Mouse (Mus musculus) limb, embryonic 13.5 days (tissue): ENCODE measurements around the gene Fem1a. TPM values are rescaled to one million over a fixed set of nuclear protein-coding genes. Genes with fewer than 3 reads are reported as not detected.
"Not testable (repeated sequence)": the region's sequence is repeated elsewhere in the genome, so short reads cannot be mapped to it uniquely, and the experiment has no call there.

Experiments
- ATAC-seq: fragments of 200-750 bp; cut with Nextera tagmentation; 2 replicates; pipeline ENCODE4 v1.8.0; 2017; ENCODE audit warnings: low read depth, moderate number of reproducible peaks, moderate TSS enrichment; ENCODE audit not compliant: low FRiP score
- H3K27ac ChIP-seq: fragments of 300-500 bp; sonication (generic); 2 replicates; pipeline ENCODE4 v1.5.1; 2015; ENCODE audit warnings: inconsistent platforms, mild to moderate bottlenecking, moderate library complexity
- H3K27me3 ChIP-seq: fragments of 300-500 bp; sonication (generic); 2 replicates; pipeline ENCODE4 v1.6.1; 2015; ENCODE audit warnings: mild to moderate bottlenecking, inconsistent platforms
- H3K36me3 ChIP-seq: fragments of 300-500 bp; sonication (generic); 2 replicates; pipeline ENCODE4 v1.6.1; 2015; ENCODE audit warnings: inconsistent platforms, mild to moderate bottlenecking, moderate library complexity
- H3K4me1 ChIP-seq: fragments of 300-500 bp; sonication (generic); 2 replicates; pipeline ENCODE4 v1.6.1; 2015; ENCODE audit warnings: inconsistent platforms
- H3K4me2 ChIP-seq: fragments of 300-500 bp; sonication (generic); replicated peaks from 2 replicates; pipeline ENCODE4 v1.6.1; 2015; ENCODE audit warnings: inconsistent platforms, mild to moderate bottlenecking, moderate library complexity
- H3K4me3 ChIP-seq: fragments of 300-500 bp; sonication (generic); 2 replicates; pipeline ENCODE4 v1.5.1; 2015; ENCODE audit warnings: moderate library complexity, mild to moderate bottlenecking, inconsistent platforms
- H3K9ac ChIP-seq: fragments of 300-500 bp; sonication (generic); 2 replicates; pipeline ENCODE4 v1.6.1; 2015; ENCODE audit warnings: mild to moderate bottlenecking, inconsistent platforms
- H3K9me3 ChIP-seq: fragments of 300-500 bp; sonication (generic); 2 replicates; pipeline ENCODE4 v1.6.1; 2016; ENCODE audit warnings: inconsistent platforms
- WGBS: fragments of 180-500 bp; shearing (Covaris S2); methylation state at CpG from one replicate; pipeline ENCODE4 v1.1.7; 2015; 5-methylcytosine and 5-hydroxymethylcytosine counted together
- polyA plus RNA-seq: library from polyadenylated mRNA; unstranded; fragments of >200 nt; fragmentation: Nextera tagmentation; extraction: Ambion mirVana; gene quantifications from 2 replicates; pipeline ENCODE4 v1.2.1, GENCODE M21; 2015

The Fem1a gene
- polyA plus RNA-seq, 1 experiment from 2014 or later, result 13.7 TPM

DNA sequence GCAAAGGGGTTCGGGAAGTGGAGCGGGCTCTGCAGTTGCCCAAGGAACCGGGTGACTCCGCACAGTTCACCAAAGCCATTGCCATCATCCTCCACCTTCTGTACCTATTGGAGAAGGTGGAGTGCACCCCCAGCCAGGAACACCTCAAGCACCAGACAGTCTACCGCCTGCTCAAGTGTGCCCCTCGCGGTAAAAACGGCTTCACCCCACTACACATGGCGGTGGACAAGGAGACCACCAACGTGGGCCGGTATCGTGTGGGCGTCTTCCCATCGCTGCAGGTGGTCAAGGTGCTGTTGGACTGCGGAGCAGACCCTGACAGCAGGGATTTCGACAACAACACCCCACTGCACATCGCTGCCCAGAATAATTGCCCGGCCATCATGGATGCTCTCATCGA is 1.7 kb downstream of the Fem1a start:
- H3K4me1 ChIP-seq, result peaks cover 50% of the 10 kb centered on the region
- not testable (repeated sequence) for H3K27me3 ChIP-seq, H3K9ac ChIP-seq, H3K9me3 ChIP-seq, ATAC-seq, H3K27ac ChIP-seq
- peaks cover 53% of the 10 kb centered on the region for H3K36me3 ChIP-seq
- peak overlapping the region; percentile 98; the same call in 1 of the 2 replicates for H3K4me2 ChIP-seq
- H3K4me3 ChIP-seq, result 0 out of 2 replicates have a peak overlapping the region, but pooled peaks have one; percentile 5
- 94% methylated on average over 19 of the region's 19 CpGs for WGBS

DNA sequence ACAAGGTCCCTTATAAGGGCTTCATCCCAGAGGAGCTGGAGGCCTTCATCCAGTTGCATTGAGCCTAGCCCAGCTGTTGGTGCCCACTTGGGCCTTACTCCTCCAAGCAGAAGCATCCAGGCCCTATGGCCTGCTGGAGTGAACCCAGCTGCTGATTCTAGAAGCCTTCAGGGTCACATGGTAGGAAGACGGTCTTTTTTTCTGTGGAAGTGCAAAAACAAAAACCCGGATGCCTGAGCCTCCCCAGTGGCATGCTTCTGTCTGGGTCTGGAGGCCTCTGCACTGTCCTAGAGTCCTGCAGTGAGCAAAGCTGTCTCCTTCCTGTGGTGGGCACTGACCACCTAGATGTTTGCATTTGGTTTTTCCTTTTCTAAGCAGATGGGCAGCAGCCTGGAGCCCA is 2.2 kb downstream of the Fem1a start:
- H3K36me3 ChIP-seq, result peaks cover 53% of the 10 kb centered on the region
- H3K27me3 ChIP-seq, H3K9me3 ChIP-seq, ATAC-seq, H3K27ac ChIP-seq: not testable (repeated sequence)
- peaks cover 50% of the 10 kb centered on the region for H3K4me1 ChIP-seq
- peak overlapping the region; percentile 21; the same call in 1 of the 2 replicates for H3K4me2 ChIP-seq
- H3K4me3 ChIP-seq, result 0 out of 2 replicates have a peak overlapping the region, but pooled peaks have one; percentile 5
- WGBS, result 84% methylated on average over 2 of the region's 2 CpGs
- H3K9ac ChIP-seq, result peak overlapping the region; percentile 61

DNA sequence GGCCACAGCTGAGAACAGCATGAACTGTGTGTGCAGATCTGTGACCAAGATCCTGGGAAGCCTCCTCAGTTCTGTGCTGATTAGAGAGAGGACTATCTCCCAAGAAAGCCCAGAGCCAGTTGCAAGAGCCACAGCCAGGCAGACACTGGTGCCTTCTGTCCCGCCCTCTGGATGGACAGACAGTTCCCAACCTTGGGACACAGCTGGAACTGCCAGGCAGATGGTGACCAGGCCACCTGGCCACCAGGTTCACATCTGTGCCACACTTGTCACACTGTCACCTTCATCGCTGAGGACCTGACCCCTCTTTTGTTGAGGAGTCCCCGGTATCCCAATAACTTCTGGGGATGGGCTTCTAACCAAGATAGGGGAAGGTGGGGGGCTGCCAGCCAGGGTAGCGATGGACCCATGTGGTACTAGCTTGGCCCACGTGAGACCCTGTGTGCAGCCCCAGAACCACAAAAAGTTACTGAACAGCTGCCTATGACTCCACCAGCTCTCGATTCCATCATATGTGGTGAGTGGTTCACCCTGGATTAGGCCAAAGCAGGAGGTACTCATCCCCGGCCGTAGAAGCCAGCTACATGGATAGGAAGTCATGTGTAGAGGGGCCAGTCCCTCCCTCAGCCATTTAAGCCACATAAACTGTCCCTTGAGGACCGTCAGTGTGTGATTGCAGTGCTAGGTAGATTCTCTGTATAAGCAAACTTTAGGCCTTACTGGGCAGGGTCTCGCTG is 2.9 kb downstream of the Fem1a start:
- 0 out of 2 replicates have a peak overlapping the region, but pooled peaks have one; percentile 3 for H3K4me3 ChIP-seq
- WGBS, result 86% methylated on average over 10 of the region's 10 CpGs
- H3K9ac ChIP-seq, result peak overlapping the region; percentile 61
- no peak for ATAC-seq
- H3K36me3 ChIP-seq, result peaks cover 53% of the 10 kb centered on the region
- H3K27me3 ChIP-seq, result no peaks in the 10 kb centered on the region
- peak overlapping the region; percentile 25 for H3K4me2 ChIP-seq
- H3K27ac ChIP-seq, result no peak overlapping the region
- peaks cover 50% of the 10 kb centered on the region for H3K4me1 ChIP-seq
- no peaks in the 10 kb centered on the region for H3K9me3 ChIP-seq

DNA sequence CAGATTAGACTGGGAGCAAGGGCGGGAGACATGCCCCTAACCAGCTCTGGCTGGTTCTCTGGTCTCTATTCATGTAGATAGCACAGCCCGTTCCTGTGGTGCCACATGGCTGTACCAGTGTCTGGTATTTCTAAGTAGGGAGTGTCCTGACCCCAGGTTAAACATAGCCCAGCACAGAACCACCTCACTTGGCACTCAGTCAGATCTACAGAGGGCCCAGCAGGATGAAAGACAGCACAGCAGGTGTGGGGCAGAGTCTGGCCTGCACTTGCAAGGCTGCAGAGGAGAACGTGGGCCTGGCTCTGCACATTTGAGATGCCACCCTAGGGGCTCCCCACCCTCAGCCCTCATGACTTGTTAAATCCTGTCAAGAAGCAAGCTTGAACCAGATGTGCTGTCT is 4.6 kb downstream of the Fem1a start:
- H3K27ac ChIP-seq, result no peak overlapping the region
- no peak overlapping the region for H3K4me2 ChIP-seq
- 78% methylated on average over 3 of the region's 3 CpGs for WGBS
- no peaks in the 10 kb centered on the region for H3K27me3 ChIP-seq
- peaks cover 62% of the 10 kb centered on the region for H3K36me3 ChIP-seq
- no peak overlapping the region for H3K4me3 ChIP-seq
- no peak for ATAC-seq
- H3K9me3 ChIP-seq, result no peaks in the 10 kb centered on the region
- peaks cover 42% of the 10 kb centered on the region for H3K4me1 ChIP-seq
- 0 out of 2 replicates have a peak overlapping the region, but pooled peaks have one; percentile 14 for H3K9ac ChIP-seq

DNA sequence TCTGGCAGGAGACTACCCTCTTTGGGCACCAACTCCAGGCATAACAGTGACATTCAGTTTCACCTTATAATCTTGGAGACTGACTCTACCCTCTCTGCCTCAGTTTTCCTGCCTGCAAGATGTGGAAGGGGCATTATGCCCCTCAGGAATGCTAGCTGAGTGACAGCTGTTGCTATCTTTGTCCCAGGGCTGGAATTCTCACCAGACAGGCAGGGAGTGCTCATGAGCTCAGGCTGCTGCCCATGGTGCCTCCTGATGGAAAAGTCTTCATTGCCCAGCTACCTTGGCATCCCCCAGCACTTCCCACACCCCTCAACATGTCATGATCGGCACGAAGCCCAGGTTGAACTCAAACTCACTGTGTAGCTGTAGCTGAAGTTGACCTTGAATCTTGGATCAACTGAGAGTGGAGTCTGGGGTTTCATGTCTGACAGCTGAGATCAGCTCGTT is 6.1 kb downstream of the Fem1a start:
- H3K9me3 ChIP-seq, result no peaks in the 10 kb centered on the region
- H3K9ac ChIP-seq, result no peak overlapping the region; the same call in 1 of the 2 replicates
- peaks cover 62% of the 10 kb centered on the region for H3K36me3 ChIP-seq
- ATAC-seq, result no peak
- H3K4me3 ChIP-seq, result no peak overlapping the region
- H3K27ac ChIP-seq, result peak overlapping the region; percentile 6; the same call in 1 of the 2 replicates
- H3K4me2 ChIP-seq, result no peak overlapping the region
- no peaks in the 10 kb centered on the region for H3K27me3 ChIP-seq
- 89% methylated on average over 3 of the region's 3 CpGs for WGBS
- peaks cover 38% of the 10 kb centered on the region for H3K4me1 ChIP-seq

DNA sequence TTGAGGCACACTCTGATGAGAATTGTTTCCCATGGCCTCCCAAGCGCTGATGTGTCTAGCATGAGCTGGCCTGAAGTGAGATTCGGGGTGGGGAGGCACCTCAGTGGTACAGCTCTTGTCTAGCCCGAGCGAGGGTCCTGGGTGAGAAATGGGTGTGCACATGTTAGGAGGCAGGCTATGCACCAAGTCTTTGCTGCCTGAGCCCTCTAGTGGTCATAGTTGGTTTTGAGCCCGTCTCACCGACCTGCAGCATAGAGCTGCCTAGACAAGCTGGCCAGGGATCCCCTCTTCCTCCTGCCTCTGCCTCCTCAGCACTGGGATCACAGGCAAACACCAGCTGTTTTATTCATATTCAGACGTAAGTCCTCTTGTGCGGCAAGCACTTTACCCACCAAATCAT is 7.4 kb downstream of the Fem1a start:
- no peak overlapping the region for H3K4me3 ChIP-seq
- peaks cover 24% of the 10 kb centered on the region for H3K4me1 ChIP-seq
- H3K36me3 ChIP-seq, result peaks cover 51% of the 10 kb centered on the region
- WGBS, result 19% methylated on average over 8 of the region's 8 CpGs
- no peak overlapping the region for H3K4me2 ChIP-seq
- H3K27ac ChIP-seq, result no peak overlapping the region
- no peak overlapping the region for H3K9ac ChIP-seq
- ATAC-seq, result peak; percentile 66
- no peaks in the 10 kb centered on the region for H3K27me3 ChIP-seq
- H3K9me3 ChIP-seq, result no peaks in the 10 kb centered on the region

DNA sequence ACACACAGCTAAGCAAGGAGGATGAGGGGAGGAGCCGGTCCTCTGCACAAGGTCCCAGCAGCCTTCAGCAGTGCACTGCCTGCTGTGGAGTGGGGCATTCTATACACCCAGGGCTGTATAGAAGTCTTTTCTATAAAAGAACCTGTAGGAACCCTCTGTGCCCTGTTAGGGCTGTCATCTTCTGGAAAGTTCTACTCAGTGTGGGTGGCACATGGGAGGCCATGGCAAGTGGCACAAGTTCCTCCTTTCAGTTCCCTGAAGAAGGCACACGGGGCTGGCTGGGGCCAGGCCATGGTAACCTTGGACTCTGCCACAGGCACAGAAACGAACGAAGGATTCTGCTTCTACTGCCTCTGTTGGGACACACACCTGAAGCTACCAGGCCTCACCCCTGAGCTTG is 8.4 kb downstream of the Fem1a start:
- Histone ChIP-seq H3K4me3 (no peak overlapping the region), H3K4me1 (peaks cover 19% of the 10 kb centered on the region), H3K9ac (no peak overlapping the region), H3K36me3 (peaks cover 44% of the 10 kb centered on the region), H3K9me3 (no peaks in the 10 kb centered on the region), H3K27ac (no peak overlapping the region), H3K27me3 (no peaks in the 10 kb centered on the region), H3K4me2 (no peak overlapping the region)
- ATAC-seq, result no peak
- WGBS, result 88% methylated on average over 4 of the region's 4 CpGs

DNA sequence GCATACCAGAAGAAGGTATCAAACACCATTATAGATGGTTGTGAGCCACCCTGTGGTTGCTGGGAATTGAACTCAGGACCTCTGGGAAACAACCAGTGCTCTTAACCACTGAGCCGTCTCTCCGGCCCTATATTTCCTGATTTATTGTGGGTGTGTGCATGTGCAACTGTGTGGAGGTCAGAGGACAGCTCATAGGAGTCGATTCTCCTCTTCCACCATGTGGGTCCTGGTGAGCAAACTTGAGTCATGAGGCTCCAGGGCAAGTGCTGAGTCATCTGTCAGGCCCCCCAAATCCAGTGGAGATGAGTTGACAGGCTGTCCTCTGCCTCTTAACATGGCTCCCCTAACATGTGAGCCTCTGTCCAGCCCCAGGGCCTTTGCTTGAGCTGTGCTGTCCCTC is 9.3 kb downstream of the Fem1a start:
- no peak for ATAC-seq
- 86% methylated on average over 3 of the region's 3 CpGs for WGBS
- no peaks in the 10 kb centered on the region for H3K27me3 ChIP-seq
- no peak overlapping the region for H3K4me3 ChIP-seq
- H3K4me2 ChIP-seq, result no peak overlapping the region
- no peaks in the 10 kb centered on the region for H3K9me3 ChIP-seq
- peaks cover 11% of the 10 kb centered on the region for H3K4me1 ChIP-seq
- H3K27ac ChIP-seq, result no peak overlapping the region
- no peak overlapping the region for H3K9ac ChIP-seq
- H3K36me3 ChIP-seq, result peaks cover 44% of the 10 kb centered on the region

DNA sequence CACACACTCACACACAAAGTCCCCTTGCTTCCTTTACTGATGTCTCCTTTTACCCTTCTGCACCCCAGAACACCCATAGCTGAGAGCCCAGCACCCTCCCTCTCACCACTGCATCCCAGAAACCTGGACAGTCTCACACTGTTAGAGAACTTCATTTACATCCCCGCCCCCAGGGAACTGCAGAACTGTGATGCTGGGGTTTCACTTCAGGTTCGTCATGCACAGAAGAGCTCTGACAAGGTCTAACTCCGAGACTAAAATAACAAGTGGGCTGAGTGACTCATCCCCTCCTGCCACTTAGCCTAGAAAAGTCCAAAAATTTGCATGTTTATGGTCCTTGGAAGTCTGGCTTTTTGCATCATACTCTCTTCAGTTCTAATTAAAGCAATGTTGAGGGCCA is 9.7 kb downstream of the Fem1a start:
- Histone ChIP-seq H3K27me3 (no peaks in the 10 kb centered on the region), H3K36me3 (peaks cover 44% of the 10 kb centered on the region), H3K4me1 (peaks cover 8% of the 10 kb centered on the region), H3K9ac (no peak overlapping the region), H3K4me3 (no peak overlapping the region), H3K9me3 (no peaks in the 10 kb centered on the region), H3K27ac (no peak overlapping the region), H3K4me2 (no peak overlapping the region)
- 64% methylated on average over 3 of the region's 3 CpGs for WGBS
- ATAC-seq, result no peak

DNA sequence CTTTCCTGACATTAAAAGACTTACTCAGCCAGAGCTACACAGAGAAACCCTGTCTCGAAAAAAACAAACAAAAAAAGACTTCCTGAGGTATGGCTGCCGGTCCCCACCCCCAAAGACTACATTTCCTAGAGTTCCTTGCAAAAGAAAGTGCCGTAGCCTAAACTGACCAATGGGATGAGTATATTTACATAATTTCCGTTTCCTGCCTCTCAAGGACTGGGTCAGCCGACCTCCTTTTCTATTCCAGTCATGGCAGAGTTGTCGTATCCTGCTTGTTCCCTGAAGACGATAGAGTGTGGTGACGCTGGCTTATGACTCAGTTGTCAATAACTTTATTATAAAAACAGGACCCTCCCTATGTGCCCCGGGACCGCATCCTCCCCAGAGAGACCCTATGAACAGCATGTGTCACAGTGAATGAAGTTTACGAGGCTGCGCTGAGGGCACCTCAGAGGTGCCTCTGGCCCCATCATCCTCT is 12.6 kb downstream of the Fem1a start:
- peaks cover 45% of the 10 kb centered on the region for H3K36me3 ChIP-seq
- peaks cover 5% of the 10 kb centered on the region for H3K4me1 ChIP-seq
- H3K4me2 ChIP-seq, result peak overlapping the region; percentile 75
- H3K4me3 ChIP-seq, result peak overlapping the region; percentile 46
- ATAC-seq, result peak; percentile 87
- H3K9ac ChIP-seq, result peak overlapping the region; percentile 64
- H3K27me3 ChIP-seq, result no peaks in the 10 kb centered on the region
- WGBS, result 19% methylated on average over 12 of the region's 12 CpGs
- peak overlapping the region; percentile 67 for H3K27ac ChIP-seq
- no peaks in the 10 kb centered on the region for H3K9me3 ChIP-seq

DNA sequence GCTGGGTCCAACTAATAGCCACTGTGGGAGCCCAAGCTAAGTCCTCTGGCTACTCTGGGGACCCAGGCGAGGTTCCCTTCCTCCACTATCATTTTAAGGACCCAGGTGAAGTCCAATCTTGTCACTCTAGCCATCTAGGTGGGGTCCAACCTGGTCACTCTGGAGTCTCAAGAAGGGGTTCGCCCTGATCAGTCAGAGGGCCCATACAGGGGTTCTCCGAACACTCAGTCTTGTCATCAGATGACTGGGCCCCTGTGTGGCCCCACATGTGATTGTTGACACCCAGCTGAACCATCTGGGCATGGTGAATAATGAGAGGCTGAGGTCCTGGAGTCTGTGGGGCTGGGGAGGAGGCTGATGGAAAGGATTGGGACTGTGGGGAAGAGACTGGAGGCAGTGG is 13.1 kb downstream of the Fem1a start:
- 76% methylated on average over 3 of the region's 3 CpGs for WGBS
- Histone ChIP-seq H3K27me3 (no peaks in the 10 kb centered on the region), H3K4me3 (peak overlapping the region; percentile 46), H3K4me1 (peaks cover 5% of the 10 kb centered on the region), H3K27ac (peak overlapping the region; percentile 63), H3K9ac (peak overlapping the region; percentile 57), H3K9me3 (no peaks in the 10 kb centered on the region), H3K4me2 (peak overlapping the region; percentile 75), H3K36me3 (peaks cover 44% of the 10 kb centered on the region)
- ATAC-seq, result 0 out of 2 replicates have a peak, but pooled peaks have one; percentile 3

DNA sequence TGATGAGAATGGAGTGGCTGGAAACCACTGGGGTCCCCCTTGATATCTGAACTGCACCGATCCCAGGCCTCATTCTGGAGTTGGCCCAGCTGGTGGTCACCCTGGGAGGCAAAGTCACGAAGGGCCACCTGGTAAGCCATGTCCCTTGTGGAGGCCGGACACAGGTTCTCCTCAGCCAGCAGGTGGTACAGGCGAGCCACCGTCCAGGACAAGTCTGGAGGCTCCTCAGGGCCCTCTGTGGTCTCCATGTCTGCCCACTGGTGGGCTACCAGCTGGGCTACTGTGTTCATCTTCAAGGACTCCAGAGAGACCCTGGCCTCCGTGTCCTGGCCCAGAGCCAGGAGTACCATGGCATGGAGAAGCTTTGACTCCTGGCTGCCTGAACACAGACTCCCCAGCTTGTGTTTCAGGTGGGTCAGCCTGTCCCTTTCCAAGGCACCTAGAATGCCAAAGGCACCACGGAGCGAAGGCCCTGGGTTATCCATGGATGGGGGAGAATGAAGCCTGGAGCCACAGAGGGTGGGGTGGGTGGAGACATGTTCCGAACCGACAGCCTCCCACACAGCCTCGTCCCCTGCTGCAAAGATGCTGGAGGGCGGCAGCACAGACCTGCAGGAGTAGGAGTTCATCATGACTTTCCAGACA is 15.1 kb downstream of the Fem1a start:
- Histone ChIP-seq H3K36me3 (peaks cover 37% of the 10 kb centered on the region), H3K27ac (no peak overlapping the region), H3K9ac (no peak overlapping the region), H3K4me3 (no peak overlapping the region), H3K27me3 (no peaks in the 10 kb centered on the region), H3K4me2 (no peak overlapping the region), H3K4me1 (peaks cover 9% of the 10 kb centered on the region), H3K9me3 (no peaks in the 10 kb centered on the region)
- ATAC-seq, result no peak
- WGBS, result 85% methylated on average over 12 of the region's 12 CpGs
